Comparison of ENCODE assay signal across 17 mouse cellular contexts in the genomic region with DNA sequence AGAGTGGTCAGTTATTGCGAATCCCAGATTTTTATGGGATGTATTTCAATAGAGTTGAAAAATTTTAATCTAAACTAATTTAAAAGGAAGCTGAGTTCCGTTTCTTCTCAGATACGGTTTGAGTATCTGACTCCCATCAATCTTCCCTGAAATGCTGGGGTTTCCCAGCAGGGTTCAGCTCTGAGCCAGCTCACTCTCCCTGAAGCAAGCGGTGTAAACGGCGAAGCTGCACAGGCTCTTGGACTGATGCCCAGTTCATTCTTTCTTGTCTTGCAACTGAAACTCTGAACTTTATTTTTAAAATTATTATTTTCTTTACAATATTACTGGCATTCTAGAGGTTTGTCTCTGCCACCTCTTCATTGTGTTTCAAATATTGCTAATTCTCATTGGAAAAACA. TPM values are rescaled to one million over a fixed set of nuclear protein-coding genes. Genes with fewer than 3 reads are reported as not detected.
A peak's percentile ranks its signal among the peaks of the same experiment; 100 is the strongest.
DNase-seq lines count a peak whose midpoint lies in the region; ATAC-seq and TF ChIP-seq lines count a peak whose summit lies in the region.
"Had no signal": no experiment of that assay in that cellular context is flagged by ENCODE, and none has a peak within 500 bp of the region (broad histone marks: within the 10 kb centered on the region; RNA-seq: fewer than 3 reads in every experiment).

No protein-coding gene starts in this region.

- H3K4me3 ChIP-seq in stomach, postnatal 0 days (ENCODE audit: low read depth, low read length) = no peak overlapping the region
- H3K4me3 ChIP-seq: embryonic facial prominence, embryonic 12.5 days; forebrain, embryonic 15.5 days; heart, embryonic 13.5 days; hindbrain, embryonic 12.5 days; megakaryocyte, embryonic 14.5 days; neural tube, embryonic 12.5 days had no signal

- H3K9me3 ChIP-seq in stomach, postnatal 0 days (ENCODE audit: control insufficient read depth, low read length) = no peaks in the 10 kb centered on the region
- H3K9me3 ChIP-seq: embryonic facial prominence, embryonic 12.5 days; forebrain, embryonic 15.5 days; heart, embryonic 13.5 days; hindbrain, embryonic 12.5 days; neural tube, embryonic 12.5 days had no signal

- H3K4me2 ChIP-seq in stomach, postnatal 0 days (replicated peaks; ENCODE audit: low read depth) = no peak overlapping the region
- H3K4me2 ChIP-seq: embryonic facial prominence, embryonic 12.5 days; forebrain, embryonic 15.5 days; heart, embryonic 13.5 days; hindbrain, embryonic 12.5 days; neural tube, embryonic 12.5 days had no signal

- DNase-seq in embryo, embryonic 11 days = peak; percentile 17
- no peak for DNase-seq in embryo, embryonic 10.5 days (ENCODE audit: low spot score)
- DNase-seq in kidney, postnatal 4 days = peak; percentile 4 to 11
- no peak for DNase-seq in kidney, adult 11 months
- DNase-seq in retina, postnatal 1 day = peak; percentile 11
- no peak for DNase-seq in retina, embryonic 14.5 days (ENCODE audit: low spot score)
- no peak for DNase-seq in stomach, postnatal 0 days (ENCODE audit: low spot score)
- DNase-seq: cerebellum, adult 2 months; gastrocnemius, postnatal 25 days; spleen, adult 18-20 months had no signal

- ATAC-seq in stomach, postnatal 0 days (ENCODE audit: low FRiP score, low TSS enrichment) = no peak
- ATAC-seq in monocyte, adult 5-6 weeks (replicated peaks; ENCODE audit: insufficient number of reproducible peaks, low FRiP score, low TSS enrichment, poor library complexity, severe bottlenecking) = no peak
- ATAC-seq: forebrain, embryonic 15.5 days had no signal

- H3K4me1 ChIP-seq in stomach, postnatal 0 days (replicated peaks; ENCODE audit: control insufficient read depth, insufficient read depth) = no peaks in the 10 kb centered on the region
- H3K4me1 ChIP-seq: embryonic facial prominence, embryonic 12.5 days; forebrain, embryonic 15.5 days; hindbrain, embryonic 12.5 days; neural tube, embryonic 12.5 days had no signal

- no peak overlapping the region for H3K9ac ChIP-seq in stomach, postnatal 0 days (ENCODE audit: low read length)
- H3K9ac ChIP-seq: embryonic facial prominence, embryonic 12.5 days; forebrain, embryonic 15.5 days; heart, embryonic 13.5 days; hindbrain, embryonic 12.5 days; neural tube, embryonic 12.5 days had no signal

- WGBS in stomach, postnatal 0 days = 16% methylated on average over 6 of the region's 6 CpGs

- TF ChIP-seq EP300 in stomach, postnatal 0 days (optimal IDR thresholded peaks at IDR 0.05) = no peak

- H3K27ac ChIP-seq in stomach, postnatal 0 days (replicated peaks) = no peak overlapping the region
- H3K27ac ChIP-seq: embryonic facial prominence, embryonic 12.5 days; forebrain, embryonic 15.5 days; heart, embryonic 13.5 days; hindbrain, embryonic 12.5 days; neural tube, embryonic 12.5 days had no signal

- no peaks in the 10 kb centered on the region for H3K36me3 ChIP-seq in stomach, postnatal 0 days (ENCODE audit: control insufficient read depth, insufficient read depth, low read length)
- H3K36me3 ChIP-seq: embryonic facial prominence, embryonic 12.5 days; forebrain, embryonic 15.5 days; heart, embryonic 13.5 days; hindbrain, embryonic 12.5 days; neural tube, embryonic 12.5 days had no signal

- H3K27me3 ChIP-seq in stomach, postnatal 0 days (ENCODE audit: control insufficient read depth, insufficient read depth, low read length) = no peaks in the 10 kb centered on the region
- H3K27me3 ChIP-seq: embryonic facial prominence, embryonic 12.5 days; forebrain, embryonic 15.5 days; heart, embryonic 13.5 days; hindbrain, embryonic 12.5 days; megakaryocyte, embryonic 14.5 days; neural tube, embryonic 12.5 days had no signal

- TF ChIP-seq CTCF in stomach, postnatal 0 days (IDR thresholded peaks at IDR 0.05; ENCODE audit: low read depth) = peak; percentile 14; the same call in 1 of the 2 replicates

RNA-seq across cellular contexts. Expression of a gene that starts 2.0 kb away (rescaled TPM):
- not detected in 2 replicates for polyA plus RNA-seq in stomach, postnatal 0 days (2015; fragmentation: Nextera tagmentation; extraction: Ambion mirVana)
- total RNA-seq in monocyte, adult 5-6 weeks (2017) = not detected in 3 replicates
- total RNA-seq: gastrocnemius, postnatal 25 days had no signal
- polyA plus RNA-seq: cerebellum, adult 2 months; embryonic facial prominence, embryonic 12.5 days; forebrain, embryonic 15.5 days; heart, embryonic 13.5 days; hindbrain, embryonic 12.5 days; neural tube, embryonic 12.5 days had no signal

Comparison
In these comparisons a context has a peak if more than half of its experiments do, and no peak if none do; other contexts are left out.
1. DNase-seq: peak in embryo, embryonic 11 days (single experiment), kidney, postnatal 4 days (2 of 2) and retina, postnatal 1 day (single experiment); none in embryo, embryonic 10.5 days (single experiment), kidney, adult 11 months (single experiment), retina, embryonic 14.5 days (single experiment) and stomach, postnatal 0 days (single experiment).